Mouse (Mus musculus) lung, postnatal 4 days (tissue): Measurements from ENCODE around the gene Anks4b.

Experiments used
- DNase-seq, 2 experiments: peaks; one replicate each; pipeline ENCODE4 v3.0.0; 2021

Gene Anks4b

GRCm38 (mm10) chr7:120189369-120190149, 15.9 kb downstream of the Anks4b start:
- DNase-seq = no peak

- no peak for DNase-seq
These were observed 16.6 kb downstream of the Anks4b start for GRCm38 (mm10) chr7:120190150-120190665.

- no peak for DNase-seq
These were observed 18.5 kb downstream of the Anks4b start for GRCm38 (mm10) chr7:120192207-120192606.

- no peak for DNase-seq
These were observed 19.2 kb downstream of the Anks4b start for GRCm38 (mm10) chr7:120192816-120193215.

- DNase-seq = no peak
These were observed 21.5 kb downstream of the Anks4b start for GRCm38 (mm10) chr7:120195207-120195606.

GRCm38 (mm10) chr7:120201231-120201744, 27.6 kb downstream of the Anks4b start:
- DNase-seq = peak in 1 of 2 experiments; percentile 43

- DNase-seq = peak in 1 of 2 experiments; percentile 28
These were observed 28.1 kb downstream of the Anks4b start, which contains the start of gene Crym for GRCm38 (mm10) chr7:120201771-120202170. Crym (minus strand) TSS chr7:120202111.

- DNase-seq = peak; percentile 87 to 90
These were observed 30.1 kb downstream of the Anks4b start, which contains the start of gene Abca14 for GRCm38 (mm10) chr7:120203789-120204188. Abca14 (plus strand) TSS chr7:120203961.

- DNase-seq = peak; percentile 38 to 40
These were observed 32.3 kb downstream of the Anks4b start for GRCm38 (mm10) chr7:120205989-120206388.

GRCm38 (mm10) chr7:120228541-120228940, 54.9 kb downstream of the Anks4b start:
- DNase-seq = no peak
